Mouse (Mus musculus): ENCODE measurements around the gene Vash1.

Vash1 gene

GRCm38 (mm10) chr12:86685275-86685674, 6.8 kb downstream of the Vash1 start:
- DNase-seq, result no peak

- DNase-seq, result peak in 1 of 2 experiments; percentile 49
Observed at GRCm38 (mm10) chr12:86686551-86687330, 8.2 kb downstream of the Vash1 start.

GRCm38 (mm10) chr12:86687445-86687955, 9.0 kb downstream of the Vash1 start:
- no peak for DNase-seq

- DNase-seq, result peak; percentile 52 to 72
Observed at GRCm38 (mm10) chr12:86687971-86688573, 9.6 kb downstream of the Vash1 start.

GRCm38 (mm10) chr12:86688917-86689316, 10.4 kb downstream of the Vash1 start:
- no peak for DNase-seq

GRCm38 (mm10) chr12:86690700-86691485, 12.4 kb downstream of the Vash1 start:
- no peak for DNase-seq

GRCm38 (mm10) chr12:86692471-86693356, 14.2 kb downstream of the Vash1 start:
- DNase-seq, result peak in 1 of 2 experiments; percentile 45

- DNase-seq, result no peak
Observed at GRCm38 (mm10) chr12:86693389-86693788, 14.9 kb downstream of the Vash1 start.

- no peak for DNase-seq
Observed at GRCm38 (mm10) chr12:86694441-86694840, 15.9 kb downstream of the Vash1 start.

GRCm38 (mm10) chr12:86697996-86698395, 19.5 kb downstream of the Vash1 start:
- DNase-seq, result no peak

GRCm38 (mm10) chr12:86698537-86698936, 20.0 kb downstream of the Vash1 start:
- DNase-seq, result no peak

- DNase-seq, result no peak
Observed at GRCm38 (mm10) chr12:86699965-86700926, 21.7 kb downstream of the Vash1 start.

GRCm38 (mm10) chr12:86700927-86701310, 22.4 kb downstream of the Vash1 start:
- DNase-seq, result no peak

- DNase-seq, result no peak
Observed at GRCm38 (mm10) chr12:86701491-86701890, 23.0 kb downstream of the Vash1 start.

GRCm38 (mm10) chr12:86702690-86703089, 24.2 kb downstream of the Vash1 start:
- no peak for DNase-seq

- no peak for DNase-seq
Observed at GRCm38 (mm10) chr12:86705843-86706242, 27.3 kb downstream of the Vash1 start.

GRCm38 (mm10) chr12:86714026-86714425, 35.5 kb downstream of the Vash1 start:
- no peak for DNase-seq

- peak; percentile 68 to 79 for DNase-seq
Observed at GRCm38 (mm10) chr12:86715401-86715800, 36.9 kb downstream of the Vash1 start.

- DNase-seq, result no peak
Observed at GRCm38 (mm10) chr12:86716962-86717361, 38.5 kb downstream of the Vash1 start.

GRCm38 (mm10) chr12:86719961-86720639, 41.6 kb downstream of the Vash1 start:
- DNase-seq, result no peak
